Comparison of ENCODE assay signal across 8 mouse cellular contexts in genomic region chr6:54430221-54430620, GRCm38 (mm10). TPM values are rescaled to one million over a fixed set of nuclear protein-coding genes. Genes with fewer than 3 reads are reported as not detected.
A peak's percentile ranks its signal among the peaks of the same experiment; 100 is the strongest.
DNase-seq lines count a peak whose midpoint lies in the region; ATAC-seq and TF ChIP-seq lines count a peak whose summit lies in the region.

No protein-coding gene starts in this region.

- no peaks in the 10 kb centered on the region for H3K9me3 ChIP-seq in ES-E14 (ENCODE audit: control insufficient read depth, insufficient read depth, low read depth, low read length)
- no peaks in the 10 kb centered on the region for H3K9me3 ChIP-seq in hindbrain, embryonic 11.5 days (ENCODE audit: control insufficient read depth, low read length)
- H3K9me3 ChIP-seq in midbrain, embryonic 11.5 days (ENCODE audit: control insufficient read depth, low read length) = no peaks in the 10 kb centered on the region

- no peak for TF ChIP-seq EP300 in heart, adult 2 months (IDR thresholded peaks at IDR 0.05; ENCODE audit: insufficient read depth, low read depth, low read length)

- H3K36me3 ChIP-seq in heart, adult 2 months (ENCODE audit: control insufficient read depth, insufficient read depth, low read length) = no peaks in the 10 kb centered on the region
- no peaks in the 10 kb centered on the region for H3K36me3 ChIP-seq in ES-E14 (ENCODE audit: control insufficient read depth, insufficient read depth, low read length, poor library complexity, severe bottlenecking)
- no peaks in the 10 kb centered on the region for H3K36me3 ChIP-seq in hindbrain, embryonic 11.5 days (ENCODE audit: control insufficient read depth, insufficient read depth, low read length)
- no peaks in the 10 kb centered on the region for H3K36me3 ChIP-seq in midbrain, embryonic 11.5 days (ENCODE audit: control insufficient read depth, insufficient read depth, low read length)

- no peak for TF ChIP-seq CTCF in heart, adult 2 months (IDR thresholded peaks at IDR 0.05)

- 20% methylated on average over 7 of the region's 7 CpGs for WGBS in heart, adult 2 months
- 41% methylated on average over 7 of the region's 7 CpGs for WGBS in hindbrain, embryonic 11.5 days
- WGBS in midbrain, embryonic 11.5 days = 35% methylated on average over 7 of the region's 7 CpGs

- no peak for DNase-seq in heart, adult 2 months
- no peak for DNase-seq in heart, adult 8-10 months (ENCODE audit: low spot score)
- DNase-seq in ES-E14 (ENCODE audit: low read depth, low spot score) = no peak
- no peak for DNase-seq in hindbrain, embryonic 11.5 days (ENCODE audit: low spot score)
- DNase-seq in midbrain, embryonic 11.5 days (ENCODE audit: low spot score, missing footprints) = no peak
- no peak for DNase-seq in left cerebral cortex, postnatal 10 days (ENCODE audit: extremely low spot score in 1 of 2, low spot score in 2 of 2)
- DNase-seq in c-Kit-positive CD71-positive TER-119-positive erythroid progenitor cells, embryonic 14.5 days (ENCODE audit: low spot score) = no peak
- no peak for DNase-seq in thymus, postnatal 4 days

- H3K79me2 ChIP-seq in heart, adult 2 months (replicated peaks; ENCODE audit: control insufficient read depth, insufficient read depth, low read length) = peaks cover 2% of the 10 kb centered on the region

- peaks cover 2% of the 10 kb centered on the region; the same call in 1 of the 2 replicates for H3K4me1 ChIP-seq in heart, adult 2 months (ENCODE audit: control insufficient read depth, insufficient read depth, low read length)
- peaks cover 0 to 2% of the 10 kb centered on the region in 2 experiments; a peak in 1 of 4 replicates for H3K4me1 ChIP-seq in ES-E14 (ENCODE audit: control insufficient read depth in 2 of 2, insufficient read depth in 2 of 2, low read length in 2 of 2, poor library complexity in 1 of 2)
- H3K4me1 ChIP-seq in hindbrain, embryonic 11.5 days (replicated peaks; ENCODE audit: control insufficient read depth, insufficient read depth, low read length) = 0 out of 2 replicates have a peak, but pooled peaks cover 5% of the 10 kb centered on the region
- H3K4me1 ChIP-seq in midbrain, embryonic 11.5 days (ENCODE audit: control insufficient read depth, insufficient read depth, low read length) = peaks cover 3% of the 10 kb centered on the region

- ATAC-seq in hindbrain, embryonic 11.5 days (ENCODE audit: low FRiP score) = no peak
- ATAC-seq in midbrain, embryonic 11.5 days (ENCODE audit: low FRiP score) = no peak

- intact Hi-C loops in heart, adult 2 months (cut with DNase I) = loop anchor here (5.0 kb wide), 1 partner anchor 47 kb away; no protein-coding TSS in a partner anchor
- intact Hi-C loops in left cerebral cortex, postnatal 10 days (cut with DNase I) = loop anchor here (5.0 kb wide), 2 partner anchors 33 to 42 kb away; no protein-coding TSS in a partner anchor

- H3K27ac ChIP-seq in heart, adult 2 months = peak overlapping the region; percentile 80
- H3K27ac ChIP-seq in ES-E14 (ENCODE audit: insufficient read depth, low read depth, low read length, poor library complexity, severe bottlenecking) = no peak overlapping the region
- no peak overlapping the region for H3K27ac ChIP-seq in hindbrain, embryonic 11.5 days (ENCODE audit: low read depth, low read length)
- no peak overlapping the region for H3K27ac ChIP-seq in midbrain, embryonic 11.5 days (ENCODE audit: low read depth, low read length)

- H3K27me3 ChIP-seq in heart, adult 2 months (ENCODE audit: control insufficient read depth, insufficient read depth, low read length) = no peaks in the 10 kb centered on the region; the same call in 1 of the 2 replicates
- H3K27me3 ChIP-seq in hindbrain, embryonic 11.5 days (ENCODE audit: control insufficient read depth, insufficient read depth, low read length) = peaks cover 25% of the 10 kb centered on the region
- peaks cover 23% of the 10 kb centered on the region for H3K27me3 ChIP-seq in midbrain, embryonic 11.5 days (ENCODE audit: control insufficient read depth, insufficient read depth, low read length)

- in situ Hi-C loops in ES-E14 (cut with MboI; ENCODE audit: low sequenced_read_pairs in 2 of 2, unreplicated experiment in 2 of 2) = no loop called here

- no peak for TF ChIP-seq POLR2A in heart, adult 2 months (IDR thresholded peaks at IDR 0.05; ENCODE audit: insufficient read depth, low read depth, low read length)

- H3K9ac ChIP-seq in heart, adult 2 months (ENCODE audit: low read depth, low read length) = peak overlapping the region; percentile 90
- no peak overlapping the region for H3K9ac ChIP-seq in ES-E14 (ENCODE audit: insufficient read depth, low read depth, low read length, poor library complexity, severe bottlenecking)
- H3K9ac ChIP-seq in hindbrain, embryonic 11.5 days (ENCODE audit: low read depth, low read length) = peak overlapping the region; percentile 61
- H3K9ac ChIP-seq in midbrain, embryonic 11.5 days (ENCODE audit: low read length) = peak overlapping the region; percentile 65

- H3K4me3 ChIP-seq in heart, adult 2 months = peak overlapping the region; percentile 50
- H3K4me3 ChIP-seq in ES-E14 (ENCODE audit: insufficient read depth in 1 of 2, low read depth in 1 of 2, low read length in 2 of 2, poor library complexity in 1 of 2, severe bottlenecking in 1 of 2) = peak overlapping the region; percentile 63 to 71
- H3K4me3 ChIP-seq in hindbrain, embryonic 11.5 days (ENCODE audit: low read depth, low read length) = peak overlapping the region; percentile 54
- peak overlapping the region; percentile 47 for H3K4me3 ChIP-seq in midbrain, embryonic 11.5 days (ENCODE audit: low read depth, low read length)

- peak overlapping the region; percentile 96 for H3K4me2 ChIP-seq in hindbrain, embryonic 11.5 days (replicated peaks; ENCODE audit: low read depth, low read length)
- H3K4me2 ChIP-seq in midbrain, embryonic 11.5 days = peak overlapping the region; percentile 94

TF ChIP-seq in ES-E14, 5 proteins besides CTCF, POLR2A, EP300 and RAD21:
- TF ChIP-seq ZC3H11A (IDR thresholded peaks at IDR 0.05; ENCODE audit: borderline replicate concordance, low read depth, low read length) (no peak), CHD2 (IDR thresholded peaks at IDR 0.05; ENCODE audit: low read depth, low read length) (no peak), HCFC1 (IDR thresholded peaks at IDR 0.05; ENCODE audit: borderline replicate concordance, insufficient read depth, low read length) (no peak), MAFK (IDR thresholded peaks at IDR 0.05; ENCODE audit: insufficient read depth, low read depth, low read length) (no peak)

RNA-seq across cellular contexts. Expression of gene Wipf3, which starts 0.8 kb away (rescaled TPM):
- 10 to 100 TPM; 26.3 to 47.2 TPM for total RNA-seq in heart, adult 2 months (2021)
- polyA plus RNA-seq in heart, adult 2 months (2012; rRNA removed) = 12.2 and 14.0 TPM in 2 replicates
- total RNA-seq in heart, adult 8-10 months (2022) = 10 to 100 TPM; 28.5 to 45.5 (median 37.8) TPM
- total RNA-seq in ES-E14 (2012; rRNA removed) = 1.4 and 2.1 TPM in 2 replicates
- 0.63 and 0.83 TPM in 2 replicates for polyA plus RNA-seq in hindbrain, embryonic 11.5 days (2014; fragmentation: Nextera tagmentation; extraction: Ambion mirVana)
- polyA plus RNA-seq in midbrain, embryonic 11.5 days (2014; fragmentation: Nextera tagmentation; extraction: Ambion mirVana) = 0.50 and 0.55 TPM in 2 replicates
- total RNA-seq in left cerebral cortex, postnatal 10 days (2021) = 10 to 100 TPM; 23.2 to 33.3 TPM
